Mouse (Mus musculus): ENCODE measurements at regions not wholly inside any gene's neighbourhood (a gene's known extent, or its start where the extent isn't known, plus 50 kb on each side); places are given as distances from the start of the nearest gene placed in this dataset.

GRCm38 (mm10) chr13:31405312-31405711 is 150.6 kb upstream of the Foxq1 start:
- DNase-seq (ENCODE audit: low spot score): no peak

- no peak for DNase-seq (ENCODE audit: low spot score)
These were observed 147.4 kb upstream of the Foxq1 start for GRCm38 (mm10) chr13:31408439-31409122.

GRCm38 (mm10) chr13:31409123-31409513 is 146.8 kb upstream of the Foxq1 start:
- no peak for DNase-seq (ENCODE audit: low spot score)

- DNase-seq (ENCODE audit: low spot score): no peak
These were observed 134.4 kb upstream of the Foxq1 start for GRCm38 (mm10) chr13:31421556-31421955.

- peak; percentile 36 for DNase-seq (ENCODE audit: low spot score)
These were observed 132.3 kb upstream of the Foxq1 start for GRCm38 (mm10) chr13:31423599-31423998.

GRCm38 (mm10) chr13:31425825-31426500 is 130.0 kb upstream of the Foxq1 start:
- DNase-seq (ENCODE audit: low spot score): no peak

GRCm38 (mm10) chr13:31436434-31436833 is 119.5 kb upstream of the Foxq1 start:
- DNase-seq (ENCODE audit: low spot score): no peak

GRCm38 (mm10) chr13:31439761-31440627 is 115.9 kb upstream of the Foxq1 start:
- DNase-seq (ENCODE audit: low spot score): no peak

GRCm38 (mm10) chr13:31458883-31459282 is 97.1 kb upstream of the Foxq1 start:
- DNase-seq (ENCODE audit: low spot score): peak; percentile 46

GRCm38 (mm10) chr13:31465141-31465540 is 90.8 kb upstream of the Foxq1 start:
- DNase-seq (ENCODE audit: low spot score): no peak

- no peak for DNase-seq (ENCODE audit: low spot score)
These were observed 90.2 kb upstream of the Foxq1 start for GRCm38 (mm10) chr13:31465711-31466110.

- peak; percentile 8 for DNase-seq (ENCODE audit: low spot score)
These were observed 87.8 kb upstream of the Foxq1 start for GRCm38 (mm10) chr13:31468131-31468530.

GRCm38 (mm10) chr13:31468983-31469382 is 87.0 kb upstream of the Foxq1 start:
- DNase-seq (ENCODE audit: low spot score): no peak

- DNase-seq (ENCODE audit: low spot score): no peak
These were observed 83.6 kb upstream of the Foxq1 start for GRCm38 (mm10) chr13:31472366-31472765.

- no peak for DNase-seq (ENCODE audit: low spot score)
These were observed 83.1 kb upstream of the Foxq1 start for GRCm38 (mm10) chr13:31472804-31473203.

GRCm38 (mm10) chr13:31473275-31473674 is 82.7 kb upstream of the Foxq1 start:
- DNase-seq (ENCODE audit: low spot score): no peak

GRCm38 (mm10) chr13:31475845-31476244 is 80.1 kb upstream of the Foxq1 start:
- no peak for DNase-seq (ENCODE audit: low spot score)

- DNase-seq (ENCODE audit: low spot score): no peak
These were observed 78.6 kb upstream of the Foxq1 start for GRCm38 (mm10) chr13:31477171-31477867.

GRCm38 (mm10) chr13:31481105-31481844 is 74.7 kb upstream of the Foxq1 start:
- DNase-seq (ENCODE audit: low spot score): no peak

GRCm38 (mm10) chr13:31486373-31486772 is 69.6 kb upstream of the Foxq1 start:
- DNase-seq (ENCODE audit: low spot score): no peak

- no peak for DNase-seq (ENCODE audit: low spot score)
These were observed 67.7 kb upstream of the Foxq1 start for GRCm38 (mm10) chr13:31488186-31488585.

Data from urinary bladder, postnatal 14 days (tissue).